Mouse (Mus musculus): ENCODE measurements at regions not wholly inside any gene's neighbourhood (a gene's known extent, or its start where the extent isn't known, plus 50 kb on each side); places are given as distances from the start of the nearest gene placed in this dataset.

DNA sequence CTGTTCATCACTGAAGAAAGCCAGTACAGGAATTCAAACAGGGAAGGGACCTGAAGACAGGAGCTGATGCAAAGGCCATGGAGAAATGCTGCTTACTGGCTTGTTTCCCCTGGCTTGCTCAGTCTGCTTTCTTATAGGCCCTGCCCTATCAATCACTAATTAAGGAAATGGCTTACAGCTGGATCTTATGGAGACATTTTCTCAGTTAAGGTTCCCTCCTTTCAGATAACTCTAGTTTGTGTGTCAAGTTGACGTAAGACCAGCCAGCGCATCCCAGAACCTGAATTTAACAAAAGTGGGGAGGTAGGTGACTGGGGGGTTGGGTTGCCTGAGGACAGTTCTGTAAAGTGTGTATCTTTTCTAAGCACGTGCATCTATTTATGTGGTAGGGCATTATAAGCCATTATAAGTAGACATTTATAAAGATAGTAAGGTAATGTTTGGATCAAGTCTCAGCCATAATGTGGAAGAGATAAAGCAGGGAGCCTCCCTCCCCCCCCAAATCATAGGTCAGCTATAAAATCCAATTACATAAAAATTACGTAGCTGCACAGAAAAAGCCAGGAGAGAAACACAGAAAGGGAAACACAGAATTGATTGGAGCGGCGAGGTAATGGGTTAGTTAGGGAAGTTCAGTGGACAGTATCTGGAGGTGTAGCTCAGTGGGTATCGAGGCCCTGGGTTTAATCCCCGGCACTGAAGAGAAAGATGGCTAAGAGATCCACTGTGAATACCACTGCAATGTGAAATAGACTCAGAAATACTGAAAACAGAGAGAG is 108.6 kb upstream of the Cpm start:
- intact Hi-C loops (cut with DNase I; ENCODE audit: low total_unique reads) = no loop called here
- no peak for DNase-seq

DNA sequence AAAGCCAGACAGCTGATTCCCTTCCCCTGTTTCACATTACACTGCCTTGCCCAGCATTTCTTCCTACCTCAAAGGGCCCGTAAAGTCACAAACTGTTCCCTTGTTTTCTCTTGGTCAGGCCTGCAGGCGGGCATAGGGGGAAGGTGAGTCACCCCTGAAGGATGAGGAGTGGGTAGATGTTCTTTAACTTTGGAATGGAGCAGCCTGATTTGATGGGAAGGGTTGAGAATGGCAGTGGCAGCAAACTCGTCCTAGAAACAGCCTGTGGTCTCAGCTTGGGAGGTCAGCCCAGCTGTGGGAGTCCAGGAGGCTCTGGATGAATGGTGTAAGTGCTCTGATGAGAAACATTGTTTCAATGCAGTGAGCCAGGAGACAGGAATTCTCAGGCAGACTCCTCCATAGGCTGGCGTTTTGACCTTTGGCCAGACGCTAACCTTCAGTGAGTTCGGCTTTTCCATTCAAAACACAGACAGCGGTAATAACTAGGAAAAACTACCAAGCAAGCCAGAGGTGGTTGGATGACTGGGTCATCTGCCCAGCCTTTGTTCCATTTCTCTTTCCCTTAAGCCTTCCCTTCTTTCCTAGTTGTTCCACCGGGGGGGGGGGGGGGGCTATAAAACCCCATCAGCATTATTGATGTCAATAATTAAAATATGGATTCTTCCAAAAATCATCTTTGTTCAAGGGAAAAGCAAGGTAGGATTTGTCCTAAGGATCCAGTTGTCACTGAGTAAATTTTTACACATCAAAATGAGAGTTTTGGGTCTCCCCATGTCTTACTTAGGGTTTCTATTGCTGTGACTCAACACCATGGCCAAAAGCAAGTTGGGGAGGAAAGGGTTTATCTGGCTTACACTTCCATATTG is 109.4 kb upstream of the Cpm start:
- intact Hi-C loops (cut with DNase I; ENCODE audit: low total_unique reads) = loop anchor here (2.0 kb wide), 1 partner anchor 29 kb away; no protein-coding TSS in a partner anchor
- no peak for DNase-seq

DNA sequence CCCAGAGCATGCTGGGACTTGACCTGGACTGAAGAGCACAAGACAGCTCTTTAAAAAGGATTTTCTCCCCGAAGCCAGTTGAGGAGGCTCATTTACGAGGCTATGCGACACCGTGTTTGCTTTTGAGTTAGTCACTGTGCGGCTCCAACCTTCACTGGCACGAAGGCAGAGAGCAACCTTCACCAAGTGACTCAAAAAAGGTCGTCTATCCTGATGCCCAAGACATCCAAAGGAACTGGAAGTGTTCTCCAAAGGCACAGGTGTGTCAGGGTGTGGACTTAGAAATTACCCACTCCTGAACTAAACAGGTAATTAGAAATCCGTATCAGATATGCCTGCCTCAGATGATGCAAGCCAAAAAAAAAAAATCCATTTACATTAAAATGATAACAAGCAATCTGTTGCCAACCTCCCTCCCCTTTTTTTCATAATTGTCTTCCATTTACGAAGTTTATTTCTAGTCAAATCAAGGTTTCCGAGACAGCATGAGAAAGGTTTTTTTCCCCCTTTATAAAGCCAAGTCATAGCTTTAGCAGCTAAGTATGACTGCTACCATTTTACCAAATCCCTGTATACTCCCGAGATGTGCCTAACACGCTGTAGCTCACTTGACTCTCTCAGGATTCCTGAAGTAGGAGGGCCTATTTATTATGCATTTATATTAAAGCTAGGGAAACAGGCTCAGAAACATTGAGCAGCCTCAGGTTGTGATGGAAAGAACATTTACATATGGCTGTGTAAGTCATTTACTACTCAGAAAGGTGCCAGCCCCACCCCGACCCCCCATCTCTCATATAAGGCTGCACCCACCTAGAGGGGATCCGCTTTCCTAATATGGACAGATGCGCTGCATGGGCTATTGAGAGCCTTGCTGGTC is 110.3 kb upstream of the Cpm start:
- intact Hi-C loops (cut with DNase I; ENCODE audit: low total_unique reads) = loop anchor here (2.0 kb wide), 1 partner anchor 28 kb away; no protein-coding TSS in a partner anchor

DNA sequence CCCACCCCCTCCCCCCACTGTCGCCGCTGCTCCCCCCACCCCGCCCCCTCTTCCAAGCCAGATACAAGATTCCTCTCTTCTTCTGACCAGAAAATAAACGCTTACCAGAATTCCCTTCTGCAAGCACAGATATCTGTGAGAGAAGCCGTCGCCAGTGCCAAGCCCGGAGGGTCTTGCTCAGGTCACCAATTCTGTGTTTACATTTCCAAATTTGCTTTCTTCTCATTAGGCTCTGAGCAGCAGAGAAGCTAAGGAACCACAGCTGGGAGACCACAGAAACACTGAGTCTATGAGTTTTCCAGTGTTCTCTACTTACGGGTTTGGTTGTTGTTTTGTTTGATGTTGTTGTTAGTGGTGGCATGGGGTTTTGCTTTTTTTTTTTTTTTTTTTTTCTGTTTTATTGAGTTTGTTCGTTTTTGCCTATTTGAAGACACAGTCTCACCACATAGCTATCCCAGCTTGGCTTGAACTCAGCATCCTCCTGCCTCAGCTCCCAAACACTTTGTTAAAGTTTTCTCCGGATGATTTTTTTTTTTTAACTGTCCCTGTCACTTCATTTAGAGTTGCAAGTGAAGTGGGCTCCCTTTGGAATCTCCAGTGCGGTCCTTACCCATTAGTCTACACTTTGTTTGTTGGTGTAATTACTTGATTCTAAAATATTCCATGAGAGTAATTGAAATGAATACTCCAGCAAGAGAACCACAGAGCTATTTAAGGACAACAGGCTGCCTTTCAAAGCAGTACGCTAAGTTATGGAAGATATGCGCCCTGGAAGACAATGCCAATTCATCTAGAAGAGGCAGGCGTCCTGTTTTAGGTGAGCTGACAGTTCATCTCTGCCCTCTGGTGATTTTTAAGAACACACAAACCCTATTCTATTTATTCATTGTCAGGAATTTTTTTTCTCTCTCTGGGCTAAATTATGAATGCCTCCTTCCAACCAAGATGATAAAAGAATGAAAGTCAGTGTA is 111.2 kb upstream of the Cpm start:
- DNase-seq = no peak
- intact Hi-C loops (cut with DNase I; ENCODE audit: low total_unique reads) = loop anchor here (2.0 kb wide), 1 partner anchor 27 kb away; no protein-coding TSS in a partner anchor

More for the DNA sequence above, 110.3 kb upstream of the Cpm start:
- DNase-seq = no peak

DNA sequence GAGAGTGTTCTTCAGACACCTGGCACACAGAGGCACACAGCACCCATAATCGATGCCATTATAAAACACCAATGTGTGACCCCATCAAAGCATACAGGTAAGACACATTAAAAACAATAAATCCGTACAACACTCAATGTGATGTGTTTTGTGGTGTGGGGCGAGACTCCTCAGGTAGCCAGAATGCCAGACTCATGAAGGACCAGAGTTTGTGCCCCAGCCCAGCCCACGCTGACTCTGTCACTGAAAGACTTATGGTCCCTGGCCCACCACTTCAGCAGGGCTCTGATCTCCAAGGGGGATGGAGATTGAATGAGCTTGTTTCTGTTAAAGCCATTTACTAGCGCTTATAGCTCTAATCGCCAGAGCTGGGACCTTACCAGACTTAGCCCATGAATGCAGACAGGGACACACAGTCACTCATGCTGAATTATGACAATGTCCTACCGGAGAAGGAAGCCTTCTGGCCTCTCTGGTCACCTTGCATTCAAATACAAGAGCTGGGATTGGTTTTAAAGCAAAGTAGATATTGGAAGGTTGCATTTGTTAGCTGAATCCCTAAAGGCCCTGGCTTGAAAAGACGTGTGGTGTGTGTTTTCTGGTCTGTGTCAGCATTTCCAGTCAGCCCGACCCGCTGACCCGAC is 112.1 kb upstream of the Cpm start:
- no peak for DNase-seq
- intact Hi-C loops (cut with DNase I; ENCODE audit: low total_unique reads) = no loop called here

DNA sequence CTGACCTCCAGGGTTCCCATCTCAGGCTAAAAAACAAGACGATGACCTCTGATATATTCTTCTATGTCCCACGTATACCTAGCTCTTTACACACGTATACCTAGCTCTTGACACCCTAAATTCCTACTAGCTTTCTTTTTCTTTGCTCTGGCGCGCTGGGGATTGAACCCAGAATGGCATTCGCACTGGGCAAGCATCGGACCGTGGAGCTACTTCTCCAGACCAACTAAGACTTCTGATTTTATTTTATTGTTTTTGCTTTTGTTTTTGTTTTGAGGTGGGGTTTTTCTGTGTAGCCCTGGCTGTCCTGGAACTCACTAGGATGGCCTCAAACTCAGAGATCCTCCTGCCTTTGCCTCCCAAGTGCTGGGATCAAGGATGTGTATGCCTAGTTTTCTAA is 112.8 kb upstream of the Cpm start:
- intact Hi-C loops (cut with DNase I; ENCODE audit: low total_unique reads) = no loop called here
- no peak for DNase-seq

DNA sequence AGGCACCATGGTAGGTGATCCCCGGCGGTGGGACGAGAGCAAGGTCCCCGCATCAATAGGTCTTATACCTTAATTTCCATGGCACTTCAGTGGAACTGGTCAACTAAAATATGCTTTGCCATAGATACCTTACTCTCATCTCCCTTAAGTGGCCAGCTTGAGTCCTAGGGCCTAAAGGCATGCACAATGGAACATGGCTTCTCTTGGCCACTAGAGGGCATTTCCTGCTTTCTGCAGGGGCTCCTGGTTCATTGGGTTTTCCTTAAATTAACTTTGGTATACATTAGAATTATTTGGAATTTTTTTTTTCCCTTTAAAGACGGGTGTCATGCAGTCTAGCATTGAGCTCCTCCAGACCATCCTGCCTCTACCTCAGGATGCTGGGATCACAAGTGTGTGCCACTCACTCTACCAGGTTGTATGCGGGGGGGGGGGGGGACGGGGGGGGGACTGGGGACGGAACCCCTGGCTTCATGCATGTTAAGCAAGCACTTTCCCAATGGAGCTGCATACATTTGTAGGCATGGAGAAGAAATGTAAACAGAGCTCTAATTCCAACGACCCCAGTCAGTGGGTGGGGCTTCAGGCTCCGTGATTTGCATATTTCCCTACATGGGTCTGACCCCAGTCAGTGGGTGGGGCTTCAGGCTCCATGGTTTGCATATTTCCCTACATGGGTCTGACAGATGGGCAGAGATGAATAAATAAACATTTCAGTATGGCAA is 113.4 kb upstream of the Cpm start:
- intact Hi-C loops (cut with DNase I; ENCODE audit: low total_unique reads) = loop anchor here (2.0 kb wide), 1 partner anchor 161 kb away; no protein-coding TSS in a partner anchor
- DNase-seq = no peak

DNA sequence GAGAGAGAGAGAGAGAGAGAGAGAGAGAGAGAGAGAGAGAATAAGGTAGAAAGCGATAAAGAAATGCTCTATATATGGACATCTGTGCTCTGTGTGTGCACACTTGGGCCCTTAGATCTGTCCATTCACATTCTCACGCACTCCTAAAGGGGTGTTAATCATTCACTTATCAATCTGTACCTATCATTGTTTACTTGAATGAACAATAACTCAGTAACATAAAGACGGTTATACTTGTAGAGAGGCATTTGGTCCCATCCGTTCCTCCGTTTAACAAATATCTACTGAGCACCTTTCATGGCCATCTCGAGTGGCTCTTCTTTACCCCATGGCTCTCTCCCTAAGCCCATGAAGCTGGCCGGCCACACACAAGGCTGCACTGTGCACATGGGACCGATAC is 114.3 kb upstream of the Cpm start:
- intact Hi-C loops (cut with DNase I; ENCODE audit: low total_unique reads) = loop anchor here (2.0 kb wide), 1 partner anchor 162 kb away; no protein-coding TSS in a partner anchor
- DNase-seq = no peak

DNA sequence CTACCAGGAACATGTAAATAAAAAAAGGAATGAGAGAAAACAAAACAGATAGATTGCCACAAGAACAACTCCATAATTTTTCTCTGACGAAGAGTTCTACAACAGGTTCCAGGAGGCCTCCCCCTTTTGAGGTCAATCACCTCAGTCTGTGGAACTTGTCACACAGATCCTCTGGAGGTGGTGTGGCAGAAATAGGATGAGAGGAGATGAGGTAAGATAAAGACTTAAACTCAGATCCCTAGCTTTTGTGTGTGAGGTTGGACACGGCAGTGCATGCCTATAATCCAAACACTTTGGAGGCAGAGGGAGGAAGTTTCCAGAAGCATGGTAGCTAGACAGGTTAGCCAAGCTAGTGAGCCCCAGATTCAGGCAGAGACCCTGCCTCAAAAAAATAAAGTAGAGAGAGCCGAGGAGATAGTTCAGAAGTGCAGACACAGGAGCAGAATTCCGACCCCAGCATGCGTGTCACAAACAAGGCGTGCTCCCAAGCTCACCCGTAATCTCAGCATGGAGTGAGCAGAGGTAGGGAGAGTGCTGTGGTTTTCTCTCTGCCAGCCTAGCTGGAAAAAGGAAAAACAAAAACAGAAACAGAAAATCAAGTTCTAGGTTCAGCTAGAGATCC is 115.3 kb upstream of the Cpm start:
- intact Hi-C loops (cut with DNase I; ENCODE audit: low total_unique reads) = loop anchor here (2.0 kb wide), 1 partner anchor 163 kb away; no protein-coding TSS in a partner anchor
- DNase-seq = no peak

DNA sequence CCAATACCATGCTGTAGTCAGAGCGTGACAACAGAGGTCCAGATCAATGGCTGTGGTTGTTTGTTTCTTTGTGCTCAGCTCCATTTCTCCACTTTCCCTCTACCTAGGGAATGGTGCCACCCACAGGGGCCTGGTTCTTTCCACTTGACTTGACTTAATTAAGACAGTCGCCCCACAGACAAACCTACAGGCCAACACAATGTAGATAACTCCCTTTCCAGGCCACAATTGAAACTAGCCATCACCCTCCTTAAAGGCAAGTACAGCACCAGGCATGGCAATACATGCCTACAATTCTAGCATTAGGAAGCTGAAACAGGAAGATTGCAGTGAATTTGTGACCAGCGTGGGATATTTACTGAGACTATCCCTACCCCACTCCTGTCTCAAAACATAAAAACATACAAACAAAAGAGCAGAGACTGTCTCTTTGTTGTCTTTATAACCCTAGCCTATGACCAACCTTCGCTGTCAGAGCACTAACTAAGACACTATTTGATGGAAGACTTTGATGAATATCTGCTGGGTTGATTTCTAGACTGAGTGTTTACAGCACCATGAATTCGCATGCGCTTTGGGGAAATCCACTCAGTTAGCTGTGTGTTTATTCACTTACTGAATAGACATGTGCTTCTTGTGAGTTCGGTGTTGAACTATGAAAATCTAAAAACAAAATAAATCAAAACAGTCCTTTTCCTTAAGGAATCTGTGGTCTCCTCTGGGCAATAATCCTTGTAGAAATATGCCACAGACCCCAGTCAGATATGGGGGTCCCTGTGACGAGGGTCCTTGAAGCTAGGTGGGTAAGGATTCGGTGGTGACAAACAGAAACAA is 116.7 kb upstream of the Cpm start:
- intact Hi-C loops (cut with DNase I; ENCODE audit: low total_unique reads) = no loop called here
- DNase-seq = no peak

DNA sequence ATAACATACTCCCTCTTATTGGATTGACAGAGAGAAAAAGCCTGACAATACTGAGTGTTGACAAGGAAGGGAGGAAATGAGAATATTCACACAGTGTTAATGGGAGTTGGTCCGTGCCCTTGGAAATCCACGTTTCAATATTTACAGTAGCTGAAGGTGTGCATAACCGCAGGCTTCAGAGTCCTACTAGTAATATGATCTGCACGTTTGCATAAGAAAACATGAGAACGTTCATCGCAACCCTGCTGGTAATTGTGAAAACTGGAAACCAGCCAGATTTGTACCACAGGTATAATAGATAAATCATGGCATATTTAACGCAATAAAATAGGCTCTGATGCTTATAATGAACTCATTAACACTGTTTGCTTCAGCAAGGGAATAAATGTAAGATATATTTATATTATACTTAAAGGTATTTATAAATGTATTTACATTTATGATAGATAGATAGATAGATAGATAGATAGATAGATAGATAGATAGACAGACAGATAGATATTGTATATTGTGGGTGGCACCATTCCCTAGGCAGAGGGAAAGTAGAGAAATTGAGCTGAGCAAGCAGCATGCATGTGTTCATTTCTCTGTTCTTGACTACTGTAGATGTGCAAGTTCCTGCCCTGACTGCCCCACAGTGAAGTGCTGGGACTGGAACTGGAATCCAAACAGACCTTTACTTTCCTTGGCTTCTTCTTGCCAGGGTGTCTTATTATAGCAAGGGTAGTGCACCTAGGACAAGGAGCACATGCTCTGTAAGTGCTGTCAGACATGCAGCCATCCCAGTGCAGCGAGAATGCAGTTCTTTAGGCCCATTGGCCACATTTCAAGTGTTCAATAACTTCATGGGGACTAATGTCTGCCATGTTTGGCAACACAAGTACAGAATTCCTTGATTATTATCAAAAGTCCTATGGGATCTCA is 117.6 kb upstream of the Cpm start:
- intact Hi-C loops (cut with DNase I; ENCODE audit: low total_unique reads) = no loop called here
- DNase-seq = no peak

DNA sequence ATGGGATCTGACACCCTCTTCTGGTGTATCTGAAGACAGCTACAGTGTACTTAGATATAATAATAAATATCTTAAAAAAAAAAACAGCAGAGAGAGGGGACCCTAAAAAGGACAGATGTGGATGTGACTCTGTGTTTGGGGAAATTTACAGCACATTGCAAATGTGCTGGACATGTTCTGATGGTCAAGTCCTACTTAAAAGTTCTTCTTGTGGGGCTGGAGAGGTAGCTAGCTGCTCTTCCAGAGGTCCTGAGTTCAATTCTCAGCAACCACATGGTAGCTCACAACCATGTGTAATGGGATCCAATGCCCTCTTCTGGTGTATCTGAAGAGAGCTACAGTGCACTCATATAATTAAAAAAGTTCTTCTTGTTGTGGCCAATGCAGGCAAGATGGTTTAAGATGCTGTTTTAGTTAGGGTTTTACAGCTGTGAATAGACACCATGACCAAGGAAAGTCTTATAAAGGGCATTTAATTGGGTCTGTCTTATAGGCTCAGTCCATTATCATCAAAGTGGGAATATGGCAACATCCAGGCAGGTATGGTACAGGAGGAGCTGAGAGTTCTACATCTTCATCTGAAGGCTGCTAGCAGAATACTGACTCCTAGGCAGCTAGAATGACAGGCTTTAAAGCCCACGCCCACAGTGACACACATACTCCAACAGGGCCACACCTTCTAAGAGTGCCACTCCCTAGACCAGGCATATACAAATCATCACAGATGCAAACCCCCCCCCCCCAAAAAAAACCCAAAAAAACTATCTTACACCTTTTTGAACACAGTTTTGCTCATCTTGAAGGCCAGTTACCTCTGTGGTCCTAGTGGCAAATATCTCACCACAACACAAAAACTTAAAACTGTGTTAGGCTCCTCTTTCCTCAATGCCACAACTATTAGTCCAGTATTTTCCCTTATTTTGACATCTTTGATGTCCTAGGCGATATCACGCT is 118.5 kb upstream of the Cpm start:
- intact Hi-C loops (cut with DNase I; ENCODE audit: low total_unique reads) = no loop called here
- no peak for DNase-seq

DNA sequence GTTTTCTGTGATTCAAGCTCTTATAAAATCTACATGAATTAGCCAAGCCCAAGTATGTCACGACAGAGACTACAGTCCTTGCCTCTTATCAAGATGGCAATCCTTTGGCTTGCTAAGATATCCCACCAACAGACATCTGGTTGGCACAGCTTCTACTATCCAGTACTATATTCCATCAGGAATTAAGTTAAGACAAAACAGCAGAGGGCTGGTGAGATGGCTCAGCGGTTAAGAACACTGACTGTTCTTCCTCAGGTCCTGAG is 119.1 kb upstream of the Cpm start:
- DNase-seq = no peak
- intact Hi-C loops (cut with DNase I; ENCODE audit: low total_unique reads) = no loop called here

Measured in gastrocnemius, postnatal 14 days (tissue).